Mouse (Mus musculus): ENCODE data around the gene 1700029I15Rik.
"Not testable (repeated sequence)": the region's sequence is repeated elsewhere in the genome, so short reads cannot be mapped to it uniquely, and the experiment has no call there.

Gene 1700029I15Rik

DNA sequence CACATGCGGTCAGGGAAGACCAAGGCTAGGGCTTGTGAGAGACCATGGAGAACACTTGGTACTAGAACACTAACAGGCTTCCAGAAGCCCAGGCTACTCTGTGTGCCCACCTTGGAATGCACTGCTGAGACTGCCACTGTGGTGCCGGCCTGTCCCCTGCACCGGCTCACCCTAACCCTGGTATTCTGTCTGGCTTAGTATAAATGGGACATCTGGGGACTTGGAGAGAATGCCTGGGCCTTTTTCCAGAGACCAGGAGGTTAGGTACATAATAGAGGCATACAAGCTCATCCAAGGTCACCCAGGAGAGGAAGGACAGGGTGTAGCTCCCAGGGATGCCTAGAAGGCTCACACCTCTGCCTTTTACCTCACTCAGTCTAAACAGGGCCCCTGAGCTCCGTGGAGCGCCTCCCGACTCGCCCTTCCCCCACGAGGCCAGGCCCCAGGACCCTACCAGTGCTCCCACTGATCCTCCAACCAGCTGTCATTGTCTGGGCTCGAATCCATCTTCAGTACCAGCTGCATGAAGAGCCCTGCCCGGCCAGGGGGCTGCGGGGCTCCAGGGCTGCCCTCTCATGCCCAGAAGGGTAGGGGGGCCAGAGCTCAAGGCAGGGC, 9.5 kb downstream of the 1700029I15Rik start:
- DNase-seq (ENCODE audit: low read depth, low spot score), result no peak

DNA sequence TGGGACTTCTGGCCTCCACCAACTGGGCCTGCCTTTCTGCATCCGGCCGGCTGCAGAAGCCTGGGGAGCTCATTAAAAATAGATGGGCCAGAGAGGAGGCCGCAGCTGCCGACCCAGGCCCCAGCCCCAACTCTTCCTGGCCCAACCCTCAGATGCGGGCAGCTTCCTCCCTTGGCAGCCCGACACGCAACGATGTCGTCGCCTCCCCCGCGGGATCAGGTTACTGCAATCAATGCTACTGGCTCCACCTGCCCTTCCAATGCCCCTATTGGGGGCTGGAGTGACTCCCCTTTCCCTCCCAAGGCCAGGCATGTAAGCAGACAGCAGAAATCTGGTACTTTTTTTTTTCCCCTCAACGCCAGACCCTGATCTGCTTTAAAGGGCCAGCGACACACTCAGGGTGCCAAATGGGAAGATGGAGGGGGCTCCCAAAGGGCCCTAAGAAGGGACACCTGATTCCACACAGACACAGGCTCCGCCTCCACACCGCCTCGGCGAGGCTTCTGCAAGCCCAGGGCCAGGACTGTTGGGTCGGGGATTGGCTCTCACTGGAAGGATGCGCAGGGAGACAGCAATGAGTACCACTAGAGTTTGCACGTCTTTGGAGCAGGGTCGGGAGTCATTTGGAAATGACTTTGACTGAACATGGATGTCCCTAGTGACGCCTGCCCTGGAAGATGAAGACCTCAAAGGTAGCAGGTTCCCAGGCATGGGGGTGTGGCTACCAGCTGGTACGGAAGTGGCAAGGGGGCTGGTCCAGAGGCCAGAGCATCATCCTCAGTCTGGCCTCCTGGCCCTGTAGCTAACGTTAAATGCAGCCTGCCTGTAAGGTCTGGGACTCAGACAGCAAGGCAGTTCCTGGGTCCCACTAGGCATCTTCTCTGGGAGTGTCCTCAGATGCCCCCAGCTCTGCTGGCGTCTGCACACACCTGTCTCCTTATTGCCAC, 10.3 kb downstream of the 1700029I15Rik start:
- DNase-seq (ENCODE audit: low read depth, low spot score), result peak; percentile 41

DNA sequence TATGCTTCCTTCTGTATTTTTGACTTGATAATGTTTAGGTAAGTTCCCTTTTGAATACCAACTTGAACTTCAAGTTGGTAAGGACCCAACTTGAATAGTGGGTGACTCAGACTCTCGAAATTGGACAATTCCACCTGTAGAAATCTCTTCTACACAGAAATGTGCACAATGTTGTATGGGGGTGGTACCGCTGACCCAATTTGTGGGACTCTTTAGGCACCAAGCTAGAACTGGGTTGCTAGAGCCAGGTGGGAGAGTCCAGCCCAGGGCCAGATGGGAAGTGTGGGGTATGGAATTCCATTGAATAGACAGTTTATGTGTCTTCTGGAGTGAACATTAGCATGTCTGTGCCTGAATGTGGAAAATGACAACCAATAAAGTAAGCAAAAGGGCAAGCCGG, 13.2 kb downstream of the 1700029I15Rik start:
- DNase-seq (ENCODE audit: low read depth, low spot score), result no peak

DNA sequence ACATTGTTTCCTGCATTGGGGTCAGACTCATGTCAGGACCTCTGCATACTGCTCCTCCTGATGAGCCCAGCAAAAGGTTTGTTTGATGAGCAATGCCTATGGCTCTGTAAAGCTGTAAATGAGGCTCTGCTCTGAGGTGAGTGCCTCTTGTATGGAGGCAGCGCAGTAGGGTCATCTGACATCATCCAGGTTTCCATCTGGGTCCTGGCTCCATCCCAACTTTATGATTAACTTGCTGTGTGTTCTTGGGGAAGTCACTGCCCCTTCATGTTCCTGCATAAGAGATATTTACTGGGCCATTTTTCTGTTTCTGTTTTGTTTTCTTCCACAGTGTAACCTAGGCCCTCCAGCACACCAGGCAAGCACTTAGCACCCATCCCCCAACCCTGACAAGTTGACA, 15.1 kb downstream of the 1700029I15Rik start:
- DNase-seq (ENCODE audit: low read depth, low spot score), result no peak

DNA sequence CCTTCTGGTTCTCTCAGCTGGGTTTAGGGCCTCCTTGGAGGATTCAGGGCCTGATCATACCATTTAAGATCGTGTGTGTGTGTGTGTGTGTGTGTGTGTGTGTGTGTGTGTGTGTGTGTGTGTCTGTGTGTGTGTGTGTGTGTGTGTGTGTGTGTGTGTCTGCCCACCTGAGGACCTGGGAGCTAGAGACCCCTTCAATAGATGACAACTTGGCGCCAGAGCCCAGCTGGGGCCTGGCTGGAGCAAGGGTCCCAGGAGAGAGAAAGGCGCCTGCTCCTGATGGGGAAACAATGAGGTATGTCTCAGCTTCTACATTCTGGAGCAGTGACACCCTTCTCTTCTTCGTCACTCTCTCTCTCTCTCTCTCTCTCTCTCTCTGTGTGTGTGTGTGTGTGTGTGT, 17.5 kb downstream of the 1700029I15Rik start:
- not testable (repeated sequence) for DNase-seq (ENCODE audit: low read depth, low spot score)

DNA sequence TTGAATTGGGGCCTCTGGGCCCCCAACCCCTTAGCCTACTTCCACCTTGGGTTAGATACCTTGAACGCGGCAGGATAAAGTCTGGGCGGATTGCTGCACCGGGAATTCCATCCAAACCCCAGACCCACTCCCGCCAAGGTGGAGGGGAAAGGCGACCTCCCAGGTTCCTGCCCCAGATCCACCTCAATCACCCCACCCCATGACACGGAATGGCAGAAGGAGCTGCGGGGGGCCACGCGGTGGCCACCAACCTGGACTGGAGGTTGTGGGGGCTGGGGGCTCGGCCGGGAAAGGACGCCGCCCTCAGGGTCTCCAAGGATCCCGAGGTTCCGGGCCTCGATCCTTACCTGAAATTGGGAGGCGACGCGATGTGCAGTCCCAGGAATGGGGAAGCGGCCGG, 18.3 kb downstream of the 1700029I15Rik start:
- no peak for DNase-seq (ENCODE audit: low read depth, low spot score)

DNA sequence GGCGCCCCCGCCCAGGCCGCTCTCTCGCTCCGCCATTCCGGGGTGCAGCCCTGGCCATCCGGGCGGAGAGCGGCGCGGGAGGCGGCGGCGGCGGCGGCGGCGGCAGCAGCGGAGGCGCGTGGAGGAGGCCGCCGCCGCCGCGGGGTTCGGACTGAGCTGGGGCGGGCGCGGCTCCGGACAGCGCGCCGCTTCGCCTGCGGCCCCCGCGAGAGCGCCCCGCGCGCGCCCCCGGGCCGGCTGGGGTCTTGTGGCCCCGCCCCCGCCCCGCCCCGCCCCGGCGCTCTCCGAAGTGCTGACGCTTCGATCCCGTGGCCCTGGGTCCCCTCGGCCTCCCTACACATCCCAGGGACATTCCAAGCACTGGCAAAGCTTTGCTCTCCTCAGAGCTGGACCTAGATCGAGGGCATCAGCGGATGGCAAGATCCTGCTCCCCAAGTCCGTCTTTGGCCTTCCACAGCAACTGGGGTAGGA, 18.8 kb downstream of the 1700029I15Rik start, which contains the start of gene Mapk8ip1:
Gene Mapk8ip1 (minus strand): TSS at position 173 of the 471 bp plus-strand sequence.
- no peak for DNase-seq (ENCODE audit: low read depth, low spot score)

DNA sequence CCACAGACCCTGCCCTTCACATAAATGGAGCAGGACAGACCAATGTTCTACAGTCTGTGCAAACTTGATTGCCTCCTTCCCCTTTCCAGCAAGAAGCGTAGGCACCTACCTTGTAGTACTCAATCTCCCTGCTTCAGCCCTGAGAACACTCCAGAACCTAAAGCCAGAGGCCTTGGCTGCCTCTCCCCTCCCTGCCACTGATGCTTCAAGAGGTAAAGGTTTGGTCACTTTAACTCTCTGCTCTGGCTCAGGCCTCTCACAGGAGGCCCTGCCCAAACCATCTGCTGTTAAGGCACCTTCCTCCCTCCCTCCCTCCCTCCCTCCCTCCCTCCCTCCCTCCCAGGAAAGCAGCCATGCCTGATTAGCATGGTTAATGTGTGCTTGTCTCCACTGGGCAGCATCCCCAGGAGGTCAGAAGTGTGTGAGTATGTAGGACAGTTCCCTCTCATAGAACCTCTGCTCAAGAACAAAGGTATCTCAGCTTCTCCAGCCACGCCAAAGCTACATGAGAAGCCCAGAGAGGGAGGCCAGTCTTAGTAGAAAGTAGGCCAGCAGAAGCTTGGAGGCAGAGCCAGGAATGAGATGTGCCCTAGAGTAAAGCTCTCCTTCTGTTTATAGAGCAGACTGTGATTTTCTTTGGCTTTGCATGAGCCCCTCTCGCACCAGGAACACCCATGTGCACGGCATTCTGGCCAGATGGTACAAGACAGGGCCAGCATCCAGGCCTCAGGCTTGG, 20.4 kb downstream of the 1700029I15Rik start:
- no peak for DNase-seq (ENCODE audit: low read depth, low spot score)

DNA sequence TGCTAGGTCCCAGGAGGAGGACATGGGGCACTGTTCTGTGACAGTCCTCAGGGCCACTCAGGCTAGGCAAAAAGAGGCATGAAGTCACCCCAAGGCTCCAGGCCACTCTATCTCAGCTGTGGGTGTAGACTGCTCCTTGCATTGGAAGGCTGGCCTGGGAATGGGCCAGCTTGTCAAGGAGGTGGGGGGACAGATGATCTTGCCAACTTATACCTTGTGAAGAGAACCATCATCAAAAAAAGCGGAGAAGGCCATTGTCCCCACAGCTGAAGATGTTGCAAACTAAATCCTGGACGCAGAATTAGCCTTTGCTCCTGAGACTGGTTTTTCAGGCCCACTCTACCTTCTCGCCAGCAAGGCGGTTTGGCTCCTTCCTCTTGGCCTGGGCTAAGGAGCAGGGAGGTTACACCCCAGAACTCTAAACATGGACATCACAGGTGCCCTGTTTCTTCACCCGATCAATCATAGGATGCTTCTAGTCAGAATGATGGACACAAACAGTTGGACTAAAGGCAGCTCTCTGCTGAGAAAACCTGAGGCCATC, 21.5 kb downstream of the 1700029I15Rik start:
- DNase-seq (ENCODE audit: low read depth, low spot score), result no peak

DNA sequence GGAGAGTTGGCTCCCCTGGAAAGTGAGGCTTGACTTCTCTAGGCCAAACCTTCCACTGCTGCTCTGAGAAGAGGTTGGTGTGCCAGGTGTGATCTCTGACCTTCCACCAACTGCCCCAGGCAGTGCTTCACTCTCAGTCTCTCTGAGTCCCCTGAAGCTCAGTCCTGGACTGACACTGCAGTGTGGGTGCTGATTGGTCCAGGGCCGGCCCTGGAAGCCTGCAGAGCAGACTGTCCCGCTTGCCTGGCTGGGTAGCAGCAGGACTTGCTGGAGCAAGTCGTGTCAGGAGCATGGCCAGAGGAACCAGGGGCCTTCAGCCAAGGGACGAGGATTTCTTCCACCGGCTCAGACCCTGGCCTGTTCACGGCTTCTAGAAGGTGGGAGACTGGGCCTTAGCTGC, 22.4 kb downstream of the 1700029I15Rik start:
- no peak for DNase-seq (ENCODE audit: low read depth, low spot score)

DNA sequence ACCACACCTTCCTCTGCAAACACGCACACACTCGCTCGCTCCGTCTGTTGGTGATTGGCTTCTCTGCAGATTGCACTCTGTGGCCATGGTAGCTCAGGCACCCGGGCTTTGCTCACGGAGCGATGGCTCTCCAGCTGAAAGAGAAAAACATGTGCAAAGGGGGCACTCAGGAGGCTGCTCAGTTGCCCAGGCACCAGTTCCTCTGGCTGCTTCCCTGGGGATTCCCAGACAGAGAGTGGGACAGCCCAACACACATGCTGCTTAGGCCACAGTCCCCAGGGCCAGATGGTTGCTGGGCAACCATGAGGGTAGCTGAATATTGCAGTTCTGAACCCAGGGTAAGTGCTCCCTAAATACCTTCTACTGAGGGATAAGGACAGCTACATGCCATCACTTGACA, 23.3 kb downstream of the 1700029I15Rik start:
- DNase-seq (ENCODE audit: low read depth, low spot score), result no peak

DNA sequence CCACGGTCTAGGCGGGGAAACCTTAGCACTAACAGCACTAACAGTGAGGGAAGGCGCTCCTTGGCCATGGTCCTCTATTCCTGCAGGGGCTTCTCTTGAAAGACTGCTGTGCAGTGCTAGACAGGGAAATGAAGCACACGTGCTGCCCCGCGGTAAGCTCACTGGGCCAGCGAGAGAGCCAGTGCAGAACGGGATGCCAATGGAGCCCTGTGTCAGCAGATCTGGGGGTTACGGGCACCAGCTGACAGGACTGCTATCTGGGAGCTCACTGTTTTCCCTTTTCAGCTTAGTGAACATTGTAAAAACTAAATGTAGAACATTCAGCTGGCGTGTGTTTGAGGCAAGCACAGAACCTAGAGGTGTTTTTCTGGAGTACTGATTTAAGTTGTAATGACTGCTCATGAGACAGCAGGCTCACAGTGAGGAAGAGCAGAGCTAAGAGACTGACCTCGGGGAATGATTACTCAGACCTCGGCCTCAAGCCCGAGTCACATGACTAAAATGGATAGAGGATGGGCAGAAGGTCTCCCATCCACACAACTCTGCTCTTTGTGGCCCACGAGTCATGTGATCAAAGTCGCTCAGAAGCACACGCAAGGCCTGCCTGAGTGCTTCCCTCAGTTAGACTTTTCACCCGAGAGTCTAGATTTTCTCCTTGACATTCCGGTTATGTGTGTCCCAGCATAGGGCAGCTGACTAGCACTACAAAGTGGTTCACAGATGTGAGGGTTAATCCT, 26.1 kb downstream of the 1700029I15Rik start:
- DNase-seq (ENCODE audit: low read depth, low spot score), result no peak

DNA sequence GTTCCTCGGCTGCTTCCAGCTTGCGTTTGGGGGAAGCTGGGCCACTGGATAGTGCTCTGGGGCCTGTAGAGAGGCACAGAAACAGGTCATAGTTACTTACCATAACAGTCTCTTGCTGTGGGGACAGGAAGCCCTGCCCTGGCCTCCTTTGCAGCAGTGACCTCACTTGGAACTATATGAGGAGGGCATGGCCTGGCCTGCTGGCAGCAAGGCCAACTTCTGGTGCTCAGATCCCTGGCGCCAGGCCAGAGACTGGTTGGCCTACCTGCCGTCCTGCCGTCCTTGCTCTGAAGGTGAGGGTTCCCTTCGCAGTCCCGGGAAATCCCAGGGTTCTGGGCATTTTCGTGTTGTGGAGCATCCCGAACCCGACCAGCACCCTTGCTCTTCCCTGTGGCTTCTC, 29.4 kb downstream of the 1700029I15Rik start:
- DNase-seq (ENCODE audit: low read depth, low spot score), result no peak

DNA sequence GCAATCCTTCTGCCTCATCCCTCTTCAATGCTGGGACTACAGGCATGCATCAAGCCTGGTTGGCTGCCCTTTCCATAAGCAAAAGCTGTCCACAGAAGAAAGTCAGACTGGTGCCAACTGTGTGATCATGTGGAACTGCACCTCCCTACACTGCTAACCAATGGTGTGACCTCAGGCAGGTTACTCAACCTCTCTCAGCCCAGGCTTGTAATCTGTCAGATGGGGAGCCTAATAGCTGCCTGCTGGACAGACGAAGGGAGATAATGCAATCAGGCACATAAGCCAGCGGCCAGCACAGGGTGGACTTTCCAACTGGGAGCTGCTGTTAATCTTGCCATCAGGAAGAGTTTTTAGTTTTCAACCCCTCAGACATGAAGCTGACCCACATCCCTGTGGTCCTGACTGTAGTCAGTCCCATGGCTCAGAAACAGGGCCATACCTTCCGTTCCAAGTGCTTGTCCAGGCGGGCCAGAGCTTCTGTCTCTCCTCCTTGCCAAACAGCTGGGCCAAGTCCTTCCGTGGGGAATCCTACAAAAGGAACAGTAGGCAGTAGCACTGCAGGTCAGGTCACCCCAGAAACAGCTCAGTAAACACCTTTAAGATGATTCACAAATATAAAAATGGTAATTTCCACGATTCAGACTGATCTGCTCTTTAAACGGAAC, 39.5 kb downstream of the 1700029I15Rik start:
- no peak for DNase-seq (ENCODE audit: low read depth, low spot score)

DNA sequence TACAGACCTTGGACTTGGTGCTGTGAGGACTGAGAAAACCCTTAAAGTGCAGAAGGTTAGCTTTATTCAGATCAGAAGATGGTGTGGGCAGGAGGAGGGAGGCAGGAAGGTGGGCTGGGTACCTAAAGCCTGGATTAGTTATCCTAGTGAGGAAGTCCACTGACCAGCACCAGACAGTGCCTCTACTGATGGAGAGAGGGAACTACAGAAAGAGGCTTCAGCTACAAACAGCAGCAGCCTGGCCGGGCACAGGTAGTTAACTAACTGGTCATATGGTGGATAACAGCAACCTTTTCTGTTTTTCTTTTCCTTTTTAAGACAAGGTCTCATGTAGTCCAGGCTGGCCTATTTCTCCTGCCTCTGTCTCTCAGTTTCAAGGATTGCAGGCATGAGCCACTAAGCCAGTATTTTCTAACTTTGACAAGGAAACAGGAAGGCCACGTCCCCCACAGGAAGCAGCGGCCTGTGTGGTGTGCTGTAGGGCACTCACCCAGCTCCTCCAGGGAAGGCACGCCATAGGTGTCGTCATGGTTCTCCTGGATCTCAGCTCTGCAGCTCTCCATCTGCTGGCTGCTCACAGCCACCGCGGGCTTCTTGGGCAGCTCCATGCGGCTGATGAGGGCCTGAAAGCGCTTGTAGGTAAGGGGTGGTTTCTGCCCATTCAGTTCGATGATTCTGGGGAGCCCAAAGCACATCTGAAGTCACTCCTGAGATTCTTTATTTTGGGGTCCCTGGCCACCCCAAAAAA, 40.2 kb downstream of the 1700029I15Rik start:
- DNase-seq (ENCODE audit: low read depth, low spot score), result peak; percentile 21

DNA sequence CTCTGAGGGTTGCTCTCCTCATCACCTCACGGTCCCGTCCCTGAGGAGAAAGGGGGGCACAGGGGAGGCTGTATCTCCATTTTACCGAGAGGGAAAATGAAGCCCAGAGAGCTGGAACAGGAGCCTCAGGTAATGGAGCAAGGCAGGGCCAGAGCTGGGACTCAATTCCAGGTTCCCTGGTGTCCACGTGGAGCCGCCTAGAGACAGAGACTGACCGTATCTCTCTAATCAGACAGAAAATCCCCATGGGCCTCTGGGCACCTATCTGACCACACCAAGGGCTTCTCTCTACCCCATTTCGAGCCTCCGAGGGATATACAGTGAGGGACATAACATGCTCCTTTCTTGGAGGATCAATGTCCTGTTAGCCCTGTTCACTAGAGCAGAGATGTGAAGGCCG, 40.8 kb downstream of the 1700029I15Rik start:
- no peak for DNase-seq (ENCODE audit: low read depth, low spot score)

DNA sequence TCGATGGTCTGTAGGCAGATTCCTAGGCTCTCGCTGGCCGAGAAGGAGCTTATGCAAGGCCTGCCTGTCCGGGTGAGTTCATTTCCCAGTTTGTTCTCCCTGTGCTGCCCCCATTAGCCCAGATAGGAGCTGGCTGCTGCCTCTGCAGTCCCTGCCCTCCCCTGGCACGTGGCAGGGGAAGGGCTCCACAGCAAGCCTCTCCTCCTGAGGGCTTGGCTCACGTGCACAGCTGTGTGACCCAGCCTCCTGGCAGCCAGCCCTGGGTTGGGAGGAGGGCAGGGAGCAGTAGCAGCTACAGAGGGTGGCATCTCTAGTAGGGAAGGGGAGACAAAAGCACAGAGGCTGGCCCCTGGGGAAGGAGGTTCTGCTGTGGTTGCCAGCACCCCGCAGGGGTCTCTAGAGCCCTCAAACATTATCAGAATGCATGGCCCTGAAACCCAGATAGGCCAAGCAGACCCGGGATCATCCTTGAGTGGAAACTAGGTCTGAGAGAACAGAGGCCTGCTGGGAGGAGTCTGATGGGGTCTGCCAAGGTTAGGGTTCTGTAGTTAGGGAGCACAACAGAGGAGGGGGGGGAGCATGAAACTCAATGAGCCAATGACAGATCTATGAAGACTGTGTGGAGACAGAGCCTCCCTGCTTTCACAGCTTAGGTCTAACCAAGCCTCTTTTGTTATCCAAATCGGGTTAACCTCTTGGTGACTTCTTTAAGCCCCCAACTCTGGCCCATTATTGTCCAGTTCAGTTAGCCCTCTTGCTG, 41.5 kb downstream of the 1700029I15Rik start:
- no peak for DNase-seq (ENCODE audit: low read depth, low spot score)

DNA sequence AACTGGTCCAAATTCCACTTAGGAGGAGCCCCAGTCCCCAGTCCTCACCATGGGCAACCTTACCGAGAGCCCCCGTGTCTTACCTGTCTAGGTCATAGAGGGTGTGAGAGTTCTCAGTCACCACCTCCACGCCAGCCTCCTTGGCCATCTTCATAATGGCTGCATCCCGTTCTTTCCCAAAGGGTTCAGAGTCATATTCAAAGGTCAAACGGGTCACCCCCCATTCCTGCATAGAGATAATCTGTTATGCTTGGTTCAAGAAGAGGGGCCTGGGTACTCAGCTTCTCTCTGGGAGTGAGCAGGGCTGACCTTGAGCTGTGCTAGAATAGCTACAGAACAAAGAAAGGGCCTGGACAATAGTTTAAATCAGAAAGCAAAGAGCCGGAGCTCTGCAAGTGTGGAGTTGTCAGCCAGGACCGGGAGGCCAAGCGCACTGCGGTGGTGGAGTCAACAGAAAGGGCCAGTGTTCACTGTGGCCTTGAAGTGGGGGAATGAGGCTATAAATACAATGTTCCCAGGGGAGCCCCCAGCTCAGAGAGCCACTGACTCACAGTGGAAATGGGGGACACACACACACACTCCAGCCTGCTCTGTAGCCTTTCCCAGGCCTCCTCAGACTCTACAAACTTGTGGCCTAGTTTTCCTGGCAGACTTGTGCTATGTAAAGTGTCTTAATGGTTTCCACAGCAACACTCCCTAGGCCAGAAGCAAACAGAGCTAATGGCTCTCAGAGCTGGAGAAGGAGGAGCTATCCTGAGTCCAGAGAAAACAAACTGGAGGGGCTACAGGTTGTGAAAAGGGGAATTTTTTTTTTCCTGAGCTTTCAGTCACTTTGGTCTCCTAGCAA, 42.3 kb downstream of the 1700029I15Rik start:
- no peak for DNase-seq (ENCODE audit: low read depth, low spot score)

Data from CD4-positive, CD25-positive, alpha-beta regulatory T cell, adult 2 months (primary cell).